Mouse (Mus musculus): Measurements from ENCODE around the gene Csnk2a1.
"Not testable (repeated sequence)": the region's sequence is repeated elsewhere in the genome, so short reads cannot be mapped to it uniquely, and the experiment has no call there.

Gene Csnk2a1

GRCm38 (mm10) chr2:152240580-152240979 is 13.9 kb downstream of the Csnk2a1 start:
- no peak for DNase-seq

GRCm38 (mm10) chr2:152247213-152247612 is 20.6 kb downstream of the Csnk2a1 start:
- DNase-seq: no peak

- DNase-seq: no peak
Observed at GRCm38 (mm10) chr2:152250511-152250910, 23.9 kb downstream of the Csnk2a1 start.

- DNase-seq: no peak
Observed at GRCm38 (mm10) chr2:152259739-152260138, 33.1 kb downstream of the Csnk2a1 start.

GRCm38 (mm10) chr2:152273639-152274038 is 47.0 kb downstream of the Csnk2a1 start:
- DNase-seq: no peak

- DNase-seq: no peak
Observed at GRCm38 (mm10) chr2:152281407-152281806, 54.8 kb downstream of the Csnk2a1 start.

GRCm38 (mm10) chr2:152287560-152287959 is 60.9 kb downstream of the Csnk2a1 start:
- DNase-seq: no peak

- no peak for DNase-seq
Observed at GRCm38 (mm10) chr2:152288046-152288445, 61.4 kb downstream of the Csnk2a1 start.

GRCm38 (mm10) chr2:152289623-152290022 is 63.0 kb downstream of the Csnk2a1 start:
- DNase-seq: not testable (repeated sequence)

GRCm38 (mm10) chr2:152292475-152292874 is 65.8 kb downstream of the Csnk2a1 start:
- no peak for DNase-seq

- no peak for DNase-seq
Observed at GRCm38 (mm10) chr2:152293179-152293726, 66.6 kb downstream of the Csnk2a1 start.

- peak; percentile 86 to 87 for DNase-seq
Observed at GRCm38 (mm10) chr2:152293727-152294475, 67.3 kb downstream of the Csnk2a1 start, which contains the start of gene Tbc1d20. Gene Tbc1d20 (plus strand): TSS chr2:152293828.

- no peak for DNase-seq
Observed at GRCm38 (mm10) chr2:152294541-152294940, 67.9 kb downstream of the Csnk2a1 start.

- DNase-seq: no peak
Observed at GRCm38 (mm10) chr2:152302862-152303261, 76.2 kb downstream of the Csnk2a1 start.

GRCm38 (mm10) chr2:152303781-152304180 is 77.1 kb downstream of the Csnk2a1 start:
- no peak for DNase-seq

GRCm38 (mm10) chr2:152305480-152305879 is 78.8 kb downstream of the Csnk2a1 start:
- no peak for DNase-seq

GRCm38 (mm10) chr2:152307186-152307585 is 80.5 kb downstream of the Csnk2a1 start:
- DNase-seq: no peak

GRCm38 (mm10) chr2:152312996-152313395 is 86.4 kb downstream of the Csnk2a1 start:
- DNase-seq: no peak

- DNase-seq: no peak
Observed at GRCm38 (mm10) chr2:152313926-152314325, 87.3 kb downstream of the Csnk2a1 start.

- no peak for DNase-seq
Observed at GRCm38 (mm10) chr2:152317054-152317453, 90.4 kb downstream of the Csnk2a1 start.

- no peak for DNase-seq
Observed at GRCm38 (mm10) chr2:152321558-152321957, 94.9 kb downstream of the Csnk2a1 start.

GRCm38 (mm10) chr2:152322198-152322597 is 95.6 kb downstream of the Csnk2a1 start:
- no peak for DNase-seq

- no peak for DNase-seq
Observed at GRCm38 (mm10) chr2:152323971-152324370, 97.3 kb downstream of the Csnk2a1 start.

- no peak for DNase-seq
Observed at GRCm38 (mm10) chr2:152324842-152325241, 98.2 kb downstream of the Csnk2a1 start.
